Mouse (Mus musculus) bone marrow, adult 2 months (tissue): ENCODE measurements around the gene Endou. TPM values are rescaled to one million over a fixed set of nuclear protein-coding genes. Genes with fewer than 3 reads are reported as not detected.

Experiments used
- H3K27ac ChIP-seq: fragments of 200-500 bp; 2 replicates; pipeline ENCODE4 v1.5.1; 2012; ENCODE audit warnings: low read depth, mild to moderate bottlenecking, control low read depth, inconsistent platforms, low read length; ENCODE audit not compliant: control insufficient read depth, poor library complexity, insufficient read depth
- H3K4me1 ChIP-seq: fragments of 200-500 bp; 2 replicates; pipeline ENCODE4 v1.6.1; 2011; ENCODE audit warnings: low read length; ENCODE audit not compliant: control insufficient read depth, insufficient read depth
- H3K4me3 ChIP-seq: fragments of 200-500 bp; replicated peaks from 2 replicates; pipeline ENCODE3; 2011; ENCODE audit warnings: mild to moderate bottlenecking, low read depth, low read length, control low read depth; ENCODE audit not compliant: control insufficient read depth
- CTCF ChIP-seq: fragments of 200-500 bp; IDR thresholded peaks from 2 replicates; pipeline ENCODE4 v1.5.1; 2011; ENCODE audit warnings: low read length, control low read depth; ENCODE audit not compliant: control insufficient read depth, insufficient read depth
- POLR2A ChIP-seq: fragments of 200-500 bp; IDR thresholded peaks from 2 replicates; pipeline ENCODE4 v1.6.1; 2011; ENCODE audit warnings: low read depth, mild to moderate bottlenecking, control low read depth, low read length, borderline replicate concordance; ENCODE audit not compliant: control insufficient read depth
- WGBS: fragments of 180-500 bp; shearing (Covaris S2); methylation state at CpG from one replicate; pipeline ENCODE4 v1.1.7; 2018; 5-methylcytosine and 5-hydroxymethylcytosine counted together
- polyA plus RNA-seq: library from polyadenylated mRNA; stranded (reverse); fragments of >200 nt; gene quantifications from 2 replicates; pipeline ENCODE4 v1.2.4, GENCODE M21; 2011; ENCODE audit warnings: low replicate concordance; ENCODE audit not compliant: missing spikeins, insufficient read depth, insufficient read length

Gene Endou
- polyA plus RNA-seq, 1 experiment = 7.3 TPM

- TF ChIP-seq POLR2A (no peak), CTCF (no peak)
- WGBS = 60% methylated on average over 10 of the region's 10 CpGs
- Histone ChIP-seq H3K27ac (peak overlapping the region; percentile 72), H3K4me3 (no peak overlapping the region), H3K4me1 (peaks cover 10% of the 10 kb centered on the region)
Observed at GRCm38 (mm10) chr15:97745331-97745730, 14.2 kb upstream of the Endou start.

GRCm38 (mm10) chr15:97744930-97745329, 13.8 kb upstream of the Endou start:
- 16% methylated on average over 10 of the region's 10 CpGs for WGBS
- Histone ChIP-seq H3K4me1 (peaks cover 6% of the 10 kb centered on the region), H3K4me3 (no peak overlapping the region), H3K27ac (peak overlapping the region; percentile 72)
- no peak for TF ChIP-seq POLR2A
- no peak for TF ChIP-seq CTCF

- peak overlapping the region; percentile 57; the same call in 1 of the 2 replicates for H3K27ac ChIP-seq
- TF ChIP-seq CTCF (no peak), POLR2A (no peak)
- H3K4me3 ChIP-seq = no peak overlapping the region
- peaks cover 6% of the 10 kb centered on the region for H3K4me1 ChIP-seq
- WGBS = 66% methylated on average over 12 of the region's 12 CpGs
Observed at GRCm38 (mm10) chr15:97743961-97744525, 12.9 kb upstream of the Endou start.

- Histone ChIP-seq H3K4me1 (peaks cover 6% of the 10 kb centered on the region), H3K27ac (0 out of 2 replicates have a peak overlapping the region, but pooled peaks have one; percentile 1), H3K4me3 (no peak overlapping the region)
- WGBS = 80% methylated on average over 5 of the region's 5 CpGs
- TF ChIP-seq POLR2A (no peak), CTCF (no peak)
Observed at GRCm38 (mm10) chr15:97743210-97743609, 12.1 kb upstream of the Endou start.

GRCm38 (mm10) chr15:97742600-97742999, 11.5 kb upstream of the Endou start:
- 10% methylated on average over 4 of the region's 4 CpGs for WGBS
- no peak overlapping the region for H3K4me3 ChIP-seq
- peak overlapping the region; percentile 49 for H3K27ac ChIP-seq
- TF ChIP-seq POLR2A = no peak
- TF ChIP-seq CTCF = no peak
- peaks cover 6% of the 10 kb centered on the region for H3K4me1 ChIP-seq

GRCm38 (mm10) chr15:97742074-97742473, 10.9 kb upstream of the Endou start:
- Histone ChIP-seq H3K4me1 (peaks cover 6% of the 10 kb centered on the region), H3K4me3 (no peak overlapping the region), H3K27ac (peak overlapping the region; percentile 56)
- no peak for TF ChIP-seq CTCF
- no peak for TF ChIP-seq POLR2A
- 28% methylated on average over 7 of the region's 7 CpGs for WGBS

- TF ChIP-seq POLR2A = no peak
- TF ChIP-seq CTCF = no peak
- Histone ChIP-seq H3K4me1 (peaks cover 6% of the 10 kb centered on the region), H3K27ac (peak overlapping the region; percentile 56; the same call in 1 of the 2 replicates), H3K4me3 (no peak overlapping the region)
- 76% methylated on average over 12 of the region's 12 CpGs for WGBS
Observed at GRCm38 (mm10) chr15:97741662-97742061, 10.5 kb upstream of the Endou start.

GRCm38 (mm10) chr15:97740283-97740732, 9.2 kb upstream of the Endou start:
- H3K4me3 ChIP-seq = no peak overlapping the region
- H3K27ac ChIP-seq = no peak overlapping the region
- 81% methylated on average over 9 of the region's 9 CpGs for whole genome bisulfite sequencing
- no peak for TF ChIP-seq CTCF
- TF ChIP-seq POLR2A = no peak
- peaks cover 6% of the 10 kb centered on the region for H3K4me1 ChIP-seq
